Mouse (Mus musculus): Measurements from ENCODE around the gene Camkk1.

Gene Camkk1

GRCm38 (mm10) chr11:73014831-73015344 lies 3.9 kb upstream of the Camkk1 start:
- DNase-seq (ENCODE audit: low read depth, low spot score) = no peak

- DNase-seq (ENCODE audit: low read depth, low spot score) = no peak
These were observed 3.3 kb upstream of the Camkk1 start for GRCm38 (mm10) chr11:73015391-73016102.

GRCm38 (mm10) chr11:73016103-73016420 lies 2.7 kb upstream of the Camkk1 start:
- DNase-seq (ENCODE audit: low read depth, low spot score) = no peak

GRCm38 (mm10) chr11:73019147-73019795 lies 463 bp downstream of the Camkk1 start:
- DNase-seq (ENCODE audit: low read depth, low spot score) = peak; percentile 30

- no peak for DNase-seq (ENCODE audit: low read depth, low spot score)
These were observed 2.4 kb downstream of the Camkk1 start for GRCm38 (mm10) chr11:73020953-73021800.

- no peak for DNase-seq (ENCODE audit: low read depth, low spot score)
These were observed 4.3 kb downstream of the Camkk1 start for GRCm38 (mm10) chr11:73023099-73023498.

- no peak for DNase-seq (ENCODE audit: low read depth, low spot score)
These were observed 5.0 kb downstream of the Camkk1 start for GRCm38 (mm10) chr11:73023827-73024226.

GRCm38 (mm10) chr11:73024236-73024904 lies 5.6 kb downstream of the Camkk1 start:
- no peak for DNase-seq (ENCODE audit: low read depth, low spot score)

- DNase-seq (ENCODE audit: low read depth, low spot score) = no peak
These were observed 8.2 kb downstream of the Camkk1 start for GRCm38 (mm10) chr11:73026961-73027360.

GRCm38 (mm10) chr11:73030821-73031498 lies 12.2 kb downstream of the Camkk1 start:
- peak; percentile 88 for DNase-seq (ENCODE audit: low read depth, low spot score)

- DNase-seq (ENCODE audit: low read depth, low spot score) = peak; percentile 80
These were observed 12.7 kb downstream of the Camkk1 start for GRCm38 (mm10) chr11:73031536-73031935.

- DNase-seq (ENCODE audit: low read depth, low spot score) = no peak
These were observed 17.3 kb downstream of the Camkk1 start for GRCm38 (mm10) chr11:73036077-73036476.

GRCm38 (mm10) chr11:73036889-73037288 lies 18.1 kb downstream of the Camkk1 start:
- DNase-seq (ENCODE audit: low read depth, low spot score) = no peak

- DNase-seq (ENCODE audit: low read depth, low spot score) = no peak
These were observed 18.9 kb downstream of the Camkk1 start for GRCm38 (mm10) chr11:73037691-73038090.

- DNase-seq (ENCODE audit: low read depth, low spot score) = peak; percentile 70
These were observed 20.4 kb downstream of the Camkk1 start for GRCm38 (mm10) chr11:73039102-73039799.

GRCm38 (mm10) chr11:73044229-73044755 lies 25.5 kb downstream of the Camkk1 start:
- no peak for DNase-seq (ENCODE audit: low read depth, low spot score)

GRCm38 (mm10) chr11:73044789-73045188 lies 26.0 kb downstream of the Camkk1 start:
- DNase-seq (ENCODE audit: low read depth, low spot score) = no peak

- DNase-seq (ENCODE audit: low read depth, low spot score) = peak; percentile 98
These were observed 28.8 kb downstream of the Camkk1 start, which contains the start of gene Ncbp3 for GRCm38 (mm10) chr11:73047542-73047996. TSS of gene Ncbp3 (plus strand) at chr11:73047783.

GRCm38 (mm10) chr11:73048030-73048876 lies 29.4 kb downstream of the Camkk1 start:
- DNase-seq (ENCODE audit: low read depth, low spot score) = no peak

Measured in retina, postnatal 7 days (tissue).